Mouse (Mus musculus) liver, postnatal 0 days (tissue): ENCODE results near the gene Rere.

Source experiments
- CTCF ChIP-seq: sonication (generic); IDR thresholded peaks from 2 replicates; pipeline ENCODE4 v1.5.1; 2016; ENCODE audit warnings: antibody characterized with exemption, low read depth
- EP300 ChIP-seq: IDR thresholded peaks from 2 replicates; pipeline ENCODE4 v1.6.1; 2016; ENCODE audit warnings: antibody characterized with exemption, low read depth, mild to moderate bottlenecking

DNA sequence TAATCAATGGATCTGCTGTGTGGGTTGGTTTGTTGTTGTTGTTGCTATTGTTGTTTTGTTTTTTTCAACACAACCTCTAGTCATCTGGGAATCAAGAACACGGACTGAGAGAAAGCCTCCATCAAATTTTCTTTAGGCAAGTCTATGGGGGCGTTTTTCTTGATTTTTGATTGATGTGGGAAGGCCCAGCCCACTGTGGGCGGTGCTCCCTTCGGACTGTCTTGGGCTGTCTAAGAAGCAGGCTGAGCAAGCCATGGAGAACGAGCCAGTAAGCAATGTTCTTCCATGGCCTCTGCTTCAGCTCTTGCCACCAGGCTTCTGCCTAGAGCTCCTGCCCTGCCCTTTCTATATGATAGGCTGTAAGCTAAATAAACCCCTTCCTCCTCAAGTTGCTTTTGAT is 16.0 kb upstream of the Rere start:
- TF ChIP-seq CTCF: no peak
- TF ChIP-seq EP300: no peak
